Mouse (Mus musculus): ENCODE measurements around the gene Cuedc1.
A peak's percentile ranks its signal among the peaks of the same experiment; 100 is the strongest.
"Not testable (repeated sequence)": the region's sequence is repeated elsewhere in the genome, so short reads cannot be mapped to it uniquely, and the experiment has no call there.

The Cuedc1 gene

DNA sequence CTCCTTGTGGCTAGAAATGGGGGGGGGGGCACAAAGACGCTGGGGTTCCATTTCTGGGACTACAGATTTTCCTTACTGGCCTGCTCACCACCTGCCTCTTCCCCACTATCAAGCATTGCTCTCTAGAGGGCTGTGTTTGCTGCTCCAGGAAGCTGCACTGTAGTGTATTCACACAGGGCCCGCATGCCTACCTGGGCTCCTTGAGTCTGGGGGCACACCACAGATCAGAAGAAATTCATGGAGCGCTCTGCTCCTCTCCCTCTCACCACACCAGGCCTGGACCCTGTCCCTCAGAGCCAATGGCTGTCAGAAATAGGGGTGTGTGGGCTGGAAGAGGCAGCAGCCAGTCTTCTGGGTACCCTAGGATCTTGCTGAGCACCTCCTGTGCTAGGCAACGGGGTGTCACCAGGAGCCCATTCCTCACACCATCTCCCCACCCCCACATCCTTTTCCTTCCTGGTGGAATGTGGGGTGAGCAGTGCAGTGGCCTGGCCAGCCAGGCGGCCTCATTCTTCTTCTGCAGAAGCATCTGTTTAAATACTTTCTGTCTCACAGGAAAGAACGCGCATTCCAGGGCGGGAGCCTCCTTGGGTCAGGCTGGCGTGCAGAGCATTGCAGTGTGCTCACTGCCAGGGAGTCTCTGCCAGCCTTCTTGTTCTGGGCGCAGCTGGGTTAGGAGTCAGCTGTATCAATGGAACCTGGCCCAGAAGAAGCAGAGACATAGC lies 74.9 kb downstream of the Cuedc1 start:
- peak; percentile 71 to 78 for DNase-seq

DNA sequence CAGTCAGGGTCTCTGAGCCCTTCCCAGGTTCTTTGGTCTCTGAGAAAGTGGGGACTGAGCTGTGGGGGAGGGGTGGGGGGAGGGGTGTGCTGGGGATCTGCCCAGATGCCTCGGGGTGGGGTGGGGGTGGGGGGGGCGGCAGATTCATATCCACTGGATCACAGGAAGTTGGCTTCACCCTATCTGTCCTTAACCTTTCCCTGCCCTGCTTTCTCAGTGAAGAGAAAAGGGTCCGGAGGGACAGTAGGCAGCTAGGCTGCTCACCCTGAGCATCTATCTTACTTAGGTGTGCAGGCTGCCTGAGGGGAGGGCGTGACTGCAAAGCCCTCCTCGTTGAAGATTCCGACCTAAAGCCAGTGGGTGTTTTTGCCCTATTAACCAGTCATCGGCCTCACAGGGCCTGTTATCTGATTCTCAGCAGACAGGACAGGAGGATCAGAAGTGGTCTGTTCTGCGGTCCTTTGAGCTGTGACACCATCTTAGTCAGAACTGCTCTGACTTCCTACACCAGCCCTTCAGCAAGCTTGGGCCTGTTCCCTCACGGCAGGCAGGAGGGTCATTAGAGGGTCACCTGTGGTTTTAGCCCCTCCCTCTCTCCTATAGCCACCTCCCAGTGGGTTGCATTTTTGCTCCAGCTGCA lies 75.6 kb downstream of the Cuedc1 start:
- no peak for DNase-seq

DNA sequence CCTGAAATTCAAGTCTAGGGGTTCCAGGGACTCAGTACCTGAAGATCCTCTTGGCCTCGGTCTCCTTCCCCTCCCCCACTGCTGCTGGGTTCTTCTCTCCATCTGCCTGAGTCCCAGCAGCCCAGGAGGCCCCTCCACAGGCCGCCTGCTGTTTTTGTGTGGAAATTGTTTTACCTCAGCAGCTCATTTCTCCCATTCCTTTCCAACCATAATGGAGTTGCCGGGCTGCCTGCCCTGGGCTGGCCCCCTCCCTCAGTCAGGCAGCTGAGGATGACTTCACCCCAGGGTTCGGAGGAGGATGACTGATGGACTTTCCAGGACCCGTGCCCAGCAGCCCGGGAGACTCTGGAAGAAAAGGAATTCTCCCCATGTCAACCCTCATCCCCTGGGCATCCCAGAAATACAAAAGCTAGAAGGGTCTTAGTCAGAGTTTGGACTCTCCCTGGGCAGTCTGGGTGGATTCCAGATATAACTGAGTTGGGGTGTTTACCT lies 82.7 kb downstream of the Cuedc1 start:
- no peak for DNase-seq

DNA sequence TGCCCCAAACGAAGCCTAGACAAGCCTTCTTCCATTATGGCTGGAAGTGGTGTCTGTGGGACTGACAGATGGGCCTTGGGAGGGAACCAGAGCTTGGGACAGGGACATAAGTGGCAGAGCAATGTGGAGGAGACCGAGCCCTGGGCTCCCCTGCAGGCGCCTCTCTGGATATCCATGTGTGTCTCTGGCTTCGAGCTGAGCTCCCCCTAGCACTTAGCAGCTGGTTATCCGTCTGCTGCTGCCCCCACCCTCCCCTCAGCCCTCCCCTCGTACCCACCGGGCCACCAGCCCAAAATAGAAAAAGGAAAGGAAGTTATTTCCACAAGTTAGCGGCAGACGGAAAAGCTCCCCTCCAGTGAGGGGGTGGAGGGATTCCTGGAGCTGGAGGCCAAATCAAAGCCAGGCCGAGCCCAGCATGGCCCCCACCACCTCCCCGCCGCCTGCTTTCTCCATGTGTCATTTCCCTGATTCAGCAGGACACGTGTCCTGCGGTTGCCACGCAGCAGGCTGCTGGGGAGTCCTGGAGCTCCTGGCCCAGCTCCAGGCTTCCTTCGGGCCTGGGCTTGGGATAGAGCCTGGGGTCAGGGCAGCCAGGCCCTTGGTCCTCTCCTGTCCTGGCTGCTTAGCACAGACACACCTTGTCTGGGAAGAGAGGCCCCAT lies 83.2 kb downstream of the Cuedc1 start:
- DNase-seq, result peak; percentile 89 to 91

DNA sequence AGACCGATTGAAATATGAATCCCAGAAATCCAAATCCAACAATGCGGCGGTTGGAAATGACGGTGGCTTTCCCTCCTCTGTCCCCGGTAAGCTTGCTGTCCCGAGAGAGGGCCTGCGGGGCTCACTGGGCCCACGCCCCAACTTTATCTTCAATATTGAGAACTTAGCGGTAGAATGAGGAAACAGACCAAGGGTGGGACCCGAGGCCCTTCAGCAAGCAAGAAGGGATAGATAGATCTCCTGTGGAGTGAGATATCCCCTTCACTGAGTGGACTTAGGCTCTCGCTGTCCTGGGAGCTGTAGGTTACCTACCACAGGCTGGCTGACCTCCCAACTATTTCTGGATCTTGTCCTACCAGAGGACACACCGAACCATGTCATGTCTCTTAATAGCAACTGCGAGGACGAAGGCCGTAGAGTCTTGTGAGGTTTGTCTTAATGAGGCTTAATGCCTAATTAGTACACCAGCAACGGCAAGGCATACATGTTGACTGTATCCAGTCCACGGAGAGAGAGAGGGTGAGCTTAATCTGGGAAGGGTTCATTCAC lies 86.8 kb downstream of the Cuedc1 start:
- DNase-seq, result no peak

DNA sequence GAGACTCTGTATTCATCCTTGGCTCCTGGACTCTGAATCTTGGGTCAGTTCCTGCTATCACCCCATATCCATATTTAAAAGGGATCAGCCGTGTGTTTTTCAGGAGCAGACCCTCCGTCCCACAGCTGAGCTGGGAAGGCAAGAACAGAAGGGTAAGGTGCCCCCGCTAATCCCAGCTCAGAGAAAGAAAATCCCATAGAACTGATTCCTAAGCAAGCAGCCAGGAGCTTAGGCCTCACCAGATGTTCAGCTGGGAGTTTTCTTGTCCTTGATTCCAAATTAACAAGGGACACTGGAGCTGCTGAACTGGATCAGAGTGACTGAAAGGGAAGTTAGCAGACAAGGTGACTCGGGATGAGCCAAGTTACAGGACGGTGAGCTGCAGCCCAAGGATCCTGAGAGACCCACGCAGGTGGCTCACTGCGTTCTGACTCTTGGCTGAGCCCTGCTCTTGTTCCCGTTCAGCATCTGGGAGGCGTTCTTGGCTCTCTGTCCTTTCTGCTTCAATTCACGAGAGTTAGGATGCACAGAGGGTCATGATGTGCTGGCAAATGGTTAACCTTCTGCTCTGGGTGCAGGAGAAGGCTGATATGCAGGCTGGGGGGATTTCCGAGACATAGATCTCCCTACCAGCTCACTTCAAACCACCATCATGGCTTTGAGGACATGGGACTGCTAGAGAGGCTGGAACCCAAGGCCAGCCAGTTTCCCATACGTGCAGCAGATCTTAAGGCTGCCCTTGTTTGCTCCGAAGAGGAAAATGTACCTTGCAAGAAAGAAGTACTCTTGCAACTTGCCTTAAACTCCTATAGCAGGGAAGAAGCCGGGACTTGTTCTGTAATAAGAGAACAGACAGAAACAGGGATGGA lies 88.5 kb downstream of the Cuedc1 start:
- peak; percentile 60 to 68 for DNase-seq

DNA sequence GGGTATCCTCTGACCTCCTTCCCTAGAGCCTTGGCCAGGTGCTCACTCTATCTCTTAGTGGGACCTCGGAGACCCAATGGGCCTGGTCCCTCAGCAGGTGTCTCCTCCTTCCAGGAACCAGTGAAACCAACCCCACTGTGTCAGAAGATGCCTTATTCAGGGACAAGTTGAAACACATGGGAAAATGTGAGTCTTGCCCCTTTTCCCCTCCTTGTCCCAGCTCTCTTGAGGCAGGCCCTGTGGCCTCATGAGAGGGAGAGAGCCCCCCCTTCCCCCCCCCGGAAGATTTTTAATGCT lies 89.0 kb downstream of the Cuedc1 start:
- DNase-seq, result no peak

DNA sequence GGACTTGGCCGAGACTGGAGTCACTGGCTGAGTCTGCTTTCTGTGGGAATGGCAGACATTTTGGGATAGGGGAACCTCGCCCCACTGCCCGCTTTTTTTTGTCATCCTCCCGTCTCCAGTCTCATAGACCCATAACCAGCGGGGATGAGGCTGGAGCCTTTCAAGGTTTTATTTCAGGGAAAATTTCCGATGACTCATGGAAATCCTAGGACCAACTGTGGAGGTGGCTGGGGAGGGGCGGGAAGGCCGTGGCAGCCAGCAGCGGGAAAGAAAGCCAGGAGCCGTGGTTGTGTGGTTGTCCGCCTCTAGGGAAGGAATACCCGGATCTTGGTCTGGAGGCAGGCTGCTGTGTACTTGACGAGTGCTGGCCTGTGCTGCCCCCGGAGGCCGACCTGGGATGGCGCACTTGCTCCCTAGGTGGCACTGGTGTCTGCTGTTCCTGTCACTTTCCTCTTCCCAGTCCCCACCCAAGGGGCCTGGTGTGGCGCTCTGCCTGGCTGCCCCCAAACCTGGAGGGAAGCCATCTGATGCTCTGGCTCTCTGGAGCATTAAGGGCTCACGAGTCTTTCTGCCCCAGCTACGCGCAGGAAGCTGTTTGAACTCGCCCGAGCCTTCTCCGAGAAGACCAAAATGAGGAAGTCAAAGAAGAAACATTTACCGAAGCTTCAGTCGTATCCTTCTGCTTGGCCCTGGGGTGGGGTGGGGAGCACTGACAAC lies 89.7 kb downstream of the Cuedc1 start:
- DNase-seq, result peak; percentile 92 to 93

DNA sequence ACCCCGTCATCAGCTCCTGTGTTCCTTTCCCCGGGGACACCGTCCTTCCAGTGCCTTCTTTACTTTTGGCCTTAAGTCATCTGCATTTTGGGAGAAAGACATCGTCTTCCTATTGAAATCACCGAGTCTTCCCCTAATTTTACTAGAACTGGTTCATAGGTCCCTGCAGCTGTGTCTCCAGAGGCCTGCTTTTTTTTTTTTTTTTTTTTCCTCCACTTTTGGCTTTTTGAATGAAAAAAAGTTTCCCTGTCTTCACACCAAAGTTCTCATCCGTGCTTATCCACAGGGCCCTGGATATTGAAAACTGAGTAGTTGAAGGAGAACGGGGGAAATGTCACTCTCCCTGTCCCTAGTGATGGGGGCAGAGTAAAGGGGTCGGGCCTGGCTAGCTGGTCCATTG lies 90.4 kb downstream of the Cuedc1 start:
- DNase-seq, result no peak

DNA sequence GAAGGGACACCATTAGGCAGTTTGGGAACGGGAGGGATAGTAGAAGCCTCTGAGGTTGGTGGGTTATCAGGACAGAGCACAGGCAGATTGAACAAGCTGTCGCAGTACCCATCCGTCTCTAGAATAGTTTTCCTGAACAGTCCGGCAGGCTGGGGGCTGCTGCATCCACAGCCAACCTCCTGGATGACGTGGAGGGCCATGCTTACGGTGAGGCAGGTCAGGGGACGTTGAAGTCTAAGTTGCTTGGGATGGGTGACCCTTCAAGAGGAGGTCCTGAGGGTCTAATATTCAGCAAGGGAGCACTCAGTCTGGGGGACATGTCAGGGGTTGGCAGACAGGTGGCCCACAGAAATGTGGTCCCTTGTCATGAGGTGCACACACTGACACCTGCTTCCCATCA lies 90.8 kb downstream of the Cuedc1 start:
- no peak for DNase-seq

DNA sequence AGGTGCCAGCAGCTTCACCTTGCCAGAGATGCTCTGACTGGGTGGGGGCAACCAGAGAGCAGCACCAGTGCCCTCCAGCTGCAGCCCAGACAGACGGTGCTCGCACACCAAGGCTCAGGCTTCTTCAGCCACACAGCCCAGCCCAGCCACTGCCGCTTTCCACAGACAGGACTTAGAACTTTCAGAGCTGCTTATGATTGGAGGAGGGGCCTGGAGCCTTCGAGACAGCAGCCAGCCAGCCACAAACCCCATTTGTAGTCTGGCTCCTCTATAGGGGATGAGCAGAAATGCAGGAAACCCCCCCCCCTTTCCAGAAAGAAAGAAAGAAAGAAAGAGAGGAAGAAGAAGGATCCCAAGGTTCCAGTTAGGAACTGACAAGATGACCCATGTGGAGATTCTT lies 94.7 kb downstream of the Cuedc1 start:
- DNase-seq, result no peak

DNA sequence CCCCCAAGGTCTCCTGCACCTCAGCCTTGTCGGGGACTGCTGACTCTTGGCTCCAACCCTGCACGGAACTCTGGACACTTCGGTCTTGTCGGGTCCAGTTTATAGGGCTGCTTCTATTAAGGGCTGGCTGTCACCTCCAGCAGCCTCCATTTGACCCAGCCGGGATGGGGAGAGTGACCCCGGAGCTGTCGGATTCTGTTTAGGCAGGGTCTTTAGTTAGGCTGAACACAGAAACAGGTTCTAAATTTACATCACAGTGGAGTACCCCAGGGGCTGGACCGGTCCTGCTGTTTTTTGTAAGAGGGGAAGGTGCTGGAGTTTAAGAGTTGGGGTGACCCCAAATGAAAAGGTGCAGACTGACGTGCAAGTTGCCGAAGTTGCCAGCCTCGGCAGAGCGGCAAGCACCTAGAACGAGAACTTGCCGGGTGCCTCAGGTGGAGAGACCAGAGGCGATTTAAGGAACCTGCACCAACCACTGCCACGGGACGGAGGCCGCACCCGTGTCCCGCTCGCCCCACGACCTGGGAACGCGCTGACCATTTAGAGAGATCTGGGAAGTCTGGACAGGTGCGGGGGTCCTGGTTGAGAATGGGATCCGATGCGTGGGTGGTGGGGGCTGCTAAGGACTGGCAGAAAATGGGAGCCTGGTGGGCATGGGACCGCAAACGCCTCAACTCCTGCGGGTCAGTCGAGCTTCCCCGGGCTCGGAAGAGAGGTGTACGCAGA lies 95.4 kb downstream of the Cuedc1 start:
- DNase-seq, result no peak

DNA sequence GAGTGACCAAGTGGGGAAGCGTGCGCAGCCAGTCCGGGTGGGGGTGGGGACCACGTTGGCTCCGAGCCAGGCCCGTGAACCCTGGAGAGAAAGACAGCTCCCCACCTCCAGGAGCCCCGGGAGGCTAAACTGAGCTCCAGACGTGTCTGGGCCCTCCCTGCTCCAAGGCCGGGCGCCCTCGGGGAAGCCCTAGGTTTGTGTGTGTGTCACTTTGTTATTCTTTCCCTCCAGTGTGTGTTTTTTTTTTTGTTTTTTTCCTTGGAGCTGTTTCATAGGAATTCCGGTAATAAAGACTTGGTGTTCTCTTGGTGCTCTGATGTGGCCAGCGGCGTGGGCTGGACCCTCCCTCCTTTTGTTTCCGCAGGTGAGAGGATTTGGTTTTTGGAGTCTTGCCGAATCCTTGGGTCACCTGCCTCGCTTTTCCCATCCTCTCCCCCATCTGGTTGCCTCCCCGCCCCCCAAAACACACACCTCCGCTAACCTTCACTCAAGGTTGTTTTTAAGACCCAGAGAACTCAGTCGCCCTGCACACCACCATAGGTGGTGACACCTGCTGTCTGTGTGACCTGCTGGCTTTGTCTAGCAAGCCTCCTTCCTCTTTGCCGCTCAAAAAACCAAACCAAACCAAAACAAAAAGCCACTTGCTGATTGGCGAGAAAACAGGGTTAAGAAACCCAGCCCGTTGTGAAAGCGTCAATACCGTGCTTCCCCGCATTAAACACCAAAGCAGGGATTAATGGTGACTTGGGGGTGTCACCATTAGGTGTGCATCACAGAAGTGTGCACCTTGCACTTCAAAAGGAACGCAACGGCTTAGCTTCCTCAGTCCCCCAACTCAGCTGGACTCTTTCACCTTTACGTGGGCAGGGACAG lies 96.2 kb downstream of the Cuedc1 start:
- DNase-seq, result peak; percentile 43 to 63

DNA sequence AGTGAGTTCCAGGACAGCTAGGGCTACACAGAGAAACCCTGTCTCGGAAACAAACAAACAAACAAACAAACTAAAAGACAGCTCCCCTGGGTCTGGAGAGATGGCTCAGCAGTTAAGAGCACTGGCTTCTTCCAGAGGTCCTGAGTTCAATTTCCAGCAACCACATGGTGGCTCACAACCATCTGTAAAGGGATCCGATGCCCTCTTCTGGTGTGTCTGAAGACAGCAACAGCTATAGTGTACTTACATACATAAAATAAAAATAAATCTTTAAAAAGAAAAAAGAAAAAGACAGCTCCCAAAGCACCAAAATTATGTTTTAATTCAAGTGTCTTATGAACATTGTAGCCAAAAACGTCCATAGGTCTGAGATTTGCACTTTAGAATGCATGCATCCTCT lies 97.8 kb downstream of the Cuedc1 start:
- not testable (repeated sequence) for DNase-seq

DNA sequence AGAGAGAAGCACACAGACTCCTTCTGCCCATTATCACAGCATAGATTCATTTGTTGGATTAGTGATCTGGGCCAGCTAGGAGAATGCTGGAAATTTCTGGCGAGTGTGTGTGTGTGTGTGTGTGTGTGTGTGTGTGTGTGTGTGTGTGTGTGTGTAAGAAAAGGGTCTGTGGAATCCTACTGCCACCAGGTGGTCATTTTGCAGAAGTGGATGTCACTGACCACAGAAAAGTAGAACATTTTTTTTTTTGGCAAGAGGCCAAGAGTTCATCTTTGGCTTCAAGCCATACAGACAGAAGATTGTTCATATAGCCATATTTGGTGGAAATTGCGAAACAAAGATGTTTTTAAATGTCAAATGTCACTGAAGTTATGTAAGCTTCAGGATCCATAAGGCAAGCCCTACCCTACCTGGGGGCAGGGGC lies 99.3 kb downstream of the Cuedc1 start:
- peak; percentile 72 to 78 for DNase-seq

DNA sequence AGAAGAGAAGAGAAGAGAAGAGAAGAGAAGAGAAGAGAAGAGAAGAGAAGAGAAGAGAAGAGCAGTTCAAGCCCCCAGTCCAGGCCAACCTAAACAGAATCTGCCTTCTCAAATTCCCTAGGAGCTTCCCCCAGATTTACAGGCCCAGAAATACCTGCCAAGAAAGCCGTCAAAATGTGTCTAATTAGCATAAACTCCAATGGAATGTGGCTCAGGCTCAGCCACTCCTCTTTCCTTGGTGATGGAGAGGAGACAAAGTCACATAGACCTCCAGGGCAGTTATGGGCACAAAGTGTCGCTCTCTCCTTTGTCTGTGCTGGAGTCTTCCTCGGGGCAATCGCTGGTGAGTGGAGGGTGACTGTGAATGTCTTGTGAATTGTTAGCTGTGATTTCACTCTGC lies 100.4 kb downstream of the Cuedc1 start:
- DNase-seq, result no peak

DNA sequence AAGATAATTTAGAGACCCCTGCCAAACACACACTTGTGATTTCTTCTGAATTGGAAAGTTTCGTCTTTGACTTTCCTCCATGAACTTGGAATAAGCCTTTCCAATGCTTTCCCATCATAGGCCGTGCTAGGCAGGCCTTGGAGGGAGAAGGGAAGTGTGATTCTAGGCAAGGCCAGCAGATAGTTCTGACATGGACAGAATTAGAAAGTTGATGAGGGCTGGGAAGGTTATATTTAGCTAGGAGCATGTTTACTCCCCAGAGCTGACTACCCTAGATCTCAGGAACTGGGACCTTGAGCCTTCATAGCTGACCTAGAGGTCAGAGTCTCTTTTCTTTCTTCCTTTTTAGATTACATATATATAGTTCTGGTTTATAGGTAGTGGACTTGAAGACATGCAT lies 103.3 kb downstream of the Cuedc1 start:
- DNase-seq, result no peak

DNA sequence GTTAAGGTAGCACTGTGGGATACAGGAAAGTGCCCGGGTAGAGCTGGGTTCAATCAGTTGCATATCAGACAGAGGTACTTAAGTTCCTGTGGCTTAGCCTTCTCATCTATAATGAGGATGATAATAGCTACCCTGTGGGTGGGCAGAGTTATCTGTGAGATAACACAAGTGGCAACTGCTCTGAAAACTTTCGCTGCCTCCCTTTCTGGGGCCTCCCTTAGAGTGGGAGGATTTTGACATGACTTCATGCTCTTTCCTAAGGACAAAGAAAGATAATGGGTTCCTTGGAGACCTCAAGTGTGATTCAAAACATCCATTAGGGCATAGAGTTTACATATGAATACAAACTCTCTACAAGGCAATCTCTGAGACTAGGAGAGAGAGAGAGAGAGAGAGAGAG lies 104.2 kb downstream of the Cuedc1 start:
- no peak for DNase-seq

DNA sequence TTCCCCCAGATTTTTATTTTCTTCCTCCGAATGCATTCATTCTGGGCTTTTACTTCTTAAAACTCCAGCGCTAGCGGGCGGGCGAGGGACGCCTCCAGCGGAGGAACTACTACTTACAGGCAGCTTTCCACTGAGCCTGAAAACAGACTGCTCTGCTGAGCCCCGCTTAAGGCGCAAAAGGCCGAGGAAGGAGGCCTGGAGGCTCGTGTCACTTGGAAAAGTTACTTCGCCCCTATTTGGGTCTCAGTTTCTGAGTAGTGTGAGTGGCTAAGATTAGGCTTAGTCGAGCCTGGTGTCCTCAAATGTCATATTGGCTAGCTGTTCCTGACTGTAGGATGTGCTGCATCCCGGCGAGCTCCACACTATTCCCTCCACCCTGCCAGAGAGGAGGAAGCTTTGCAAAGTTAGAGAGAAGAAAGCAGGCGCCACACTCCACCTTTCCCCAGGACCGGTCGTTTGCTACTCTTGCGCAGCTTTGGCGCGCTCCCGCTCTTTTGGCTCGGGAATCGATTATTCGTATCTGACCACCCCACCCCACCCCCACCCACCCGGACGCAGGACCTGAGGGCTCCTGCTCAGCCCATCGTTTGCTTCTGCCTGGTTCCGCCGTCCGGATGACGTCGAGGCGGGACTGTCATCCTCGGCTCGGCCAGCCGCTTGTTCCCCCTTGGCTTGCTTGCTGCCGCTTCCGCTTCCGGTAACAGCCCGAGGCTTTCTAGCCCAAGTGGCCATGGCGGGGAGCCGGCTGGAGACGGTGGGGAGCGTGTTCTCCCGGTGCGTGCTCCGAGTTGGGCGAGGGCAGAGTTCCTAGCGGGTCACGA lies 106.1 kb downstream of the Cuedc1 start, which contains the start of gene Mrps23:
Gene Mrps23 (plus strand): TSS at position 677 of the 821 bp plus-strand sequence.
- DNase-seq, result peak; percentile 95 to 96

All from kidney, postnatal 36 days (tissue).